Mouse (Mus musculus) MEL (cell line): ENCODE measurements around the gene Grm2. TPM values are rescaled to one million over a fixed set of nuclear protein-coding genes. Genes with fewer than 3 reads are reported as not detected.
A peak's percentile ranks its signal among the peaks of the same experiment; 100 is the strongest.
"Not testable (repeated sequence)": the region's sequence is repeated elsewhere in the genome, so short reads cannot be mapped to it uniquely, and the experiment has no call there.

ENCODE experiments used
- DNase-seq: peaks from one replicate; pipeline ENCODE4 v3.0.0; 2011; ENCODE audit warnings: low read depth, low spot score
- H3K27ac ChIP-seq: 2 replicates; pipeline ENCODE4 v1.5.1; 2012; ENCODE audit warnings: low read depth, mild to moderate bottlenecking, control low read depth, low read length, moderate library complexity; ENCODE audit not compliant: control insufficient read depth
- H3K27me3 ChIP-seq, 2 experiments: fragments of 150-350 bp in 1 of 2; sonication (generic) in 1 of 2; 2 replicates each; pipeline ENCODE4 v1.6.1; 2012; ENCODE audit warnings: low read length in 2 of 2, mild to moderate bottlenecking in 2 of 2, improper control_type of control experiment in 1 of 2, moderate library complexity in 1 of 2; ENCODE audit not compliant: insufficient read depth in 2 of 2, control insufficient read depth in 1 of 2
- H3K36me3 ChIP-seq, 2 experiments: 2 replicates each; pipeline ENCODE4 v1.6.1; 2012 to 2014; ENCODE audit warnings: low read length in 2 of 2, improper control_type of control experiment in 1 of 2, inconsistent platforms in 1 of 2, mild to moderate bottlenecking in 1 of 2; ENCODE audit not compliant: insufficient read depth in 2 of 2, control insufficient read depth in 1 of 2
- H3K4me1 ChIP-seq, 2 experiments: fragments of 150-350 bp in 1 of 2; sonication (generic) in 1 of 2; 2 replicates each; pipeline ENCODE4 v1.6.1; 2012; ENCODE audit warnings: low read length in 2 of 2, improper control_type of control experiment in 1 of 2, mild to moderate bottlenecking in 1 of 2; ENCODE audit not compliant: insufficient read depth in 2 of 2, control insufficient read depth in 1 of 2
- H3K4me3 ChIP-seq, 2 experiments: fragments of 150-350 bp in 1 of 2; sonication (generic) in 1 of 2; 2 replicates each; pipeline ENCODE4 v1.5.1; 2012; ENCODE audit warnings: low read depth in 2 of 2, low read length in 2 of 2, mild to moderate bottlenecking in 2 of 2, moderate library complexity in 2 of 2, control low read depth in 1 of 2, improper control_type of control experiment in 1 of 2; ENCODE audit not compliant: control insufficient read depth in 1 of 2, insufficient read depth in 1 of 2
- H3K79me2 ChIP-seq: 2 replicates; pipeline ENCODE4 v1.6.1; 2012; ENCODE audit warnings: mild to moderate bottlenecking, low read length, moderate library complexity; ENCODE audit not compliant: control insufficient read depth, poor library complexity, insufficient read depth
- H3K9ac ChIP-seq: 2 replicates; pipeline ENCODE4 v1.6.1; 2012; ENCODE audit warnings: low read depth, mild to moderate bottlenecking, control low read depth, low read length, moderate library complexity; ENCODE audit not compliant: control insufficient read depth, poor library complexity, severe bottlenecking
- H3K9me3 ChIP-seq: fragments of 150-350 bp; sonication (generic); replicated peaks from 2 replicates; pipeline ENCODE4 v1.6.1; 2012; ENCODE audit warnings: mild to moderate bottlenecking, low read length, improper control_type of control experiment, moderate library complexity; ENCODE audit not compliant: insufficient read depth
- CHD2 ChIP-seq: IDR thresholded peaks from 2 replicates; pipeline ENCODE4 v1.6.1; 2011; ENCODE audit warnings: low read length, improper control_type of control experiment
- CTCF ChIP-seq, 3 experiments: IDR thresholded peaks in 2 of 3; conservative IDR thresholded peaks in 1 of 3; 2 replicates each; pipeline ENCODE4 v1.5.1; 2011 to 2012; ENCODE audit warnings: low read length in 3 of 3, low read depth in 2 of 3, mild to moderate bottlenecking in 2 of 3, improper control_type of control experiment in 1 of 3, inconsistent platforms in 1 of 3, mixed read lengths in 1 of 3, moderate library complexity in 1 of 3; ENCODE audit not compliant: control insufficient read depth in 1 of 3, insufficient read depth in 1 of 3, poor library complexity in 1 of 3, severe bottlenecking in 1 of 3
- E2F4 ChIP-seq: IDR thresholded peaks from 2 replicates; pipeline ENCODE4 v1.6.1; 2011; ENCODE audit warnings: low read depth, low read length, improper control_type of control experiment, borderline replicate concordance
- ETS1 ChIP-seq: IDR thresholded peaks from 2 replicates; pipeline ENCODE4 v1.6.1; 2012; ENCODE audit warnings: low read depth, mild to moderate bottlenecking, inconsistent platforms, low read length, improper control_type of control experiment, moderate library complexity
- HCFC1 ChIP-seq: IDR thresholded peaks from 2 replicates; pipeline ENCODE4 v1.6.1; 2012; ENCODE audit warnings: low read depth, mild to moderate bottlenecking, inconsistent platforms, low read length, improper control_type of control experiment, moderate library complexity
- MEF2A ChIP-seq: IDR thresholded peaks from 2 replicates; pipeline ENCODE4 v1.6.1; 2014; ENCODE audit warnings: low read depth, mild to moderate bottlenecking, inconsistent platforms, low read length, improper control_type of control experiment; ENCODE audit not compliant: poor library complexity, insufficient replicate concordance, severe bottlenecking; ENCODE audit errors: extremely low read depth
- MYC ChIP-seq: IDR thresholded peaks from 2 replicates; pipeline ENCODE4 v1.6.1; 2011; ENCODE audit warnings: low read depth, mild to moderate bottlenecking, low read length, improper control_type of control experiment, moderate library complexity
- NRF1 ChIP-seq: IDR thresholded peaks from 2 replicates; pipeline ENCODE4 v1.6.1; 2014; ENCODE audit warnings: low read depth, mild to moderate bottlenecking, inconsistent platforms, low read length, improper control_type of control experiment, moderate library complexity; ENCODE audit not compliant: poor library complexity, insufficient read depth, severe bottlenecking
- POLR2AphosphoS2 ChIP-seq: IDR thresholded peaks from 2 replicates; pipeline ENCODE4 v1.6.1; 2011; ENCODE audit warnings: low read length, improper control_type of control experiment
- RCOR1 ChIP-seq: IDR thresholded peaks from 2 replicates; pipeline ENCODE4 v1.6.1; 2012; ENCODE audit warnings: low read depth, mild to moderate bottlenecking, inconsistent platforms, low read length, improper control_type of control experiment
- USF2 ChIP-seq, 2 experiments: IDR thresholded peaks; 2 replicates each; pipeline ENCODE4 v1.6.1; 2011 to 2012; ENCODE audit warnings: improper control_type of control experiment in 2 of 2, low read length in 2 of 2, borderline replicate concordance in 1 of 2, inconsistent platforms in 1 of 2, low read depth in 1 of 2, mild to moderate bottlenecking in 1 of 2; ENCODE audit not compliant: insufficient read depth in 1 of 2
- ZC3H11A ChIP-seq: IDR thresholded peaks from 2 replicates; pipeline ENCODE4 v1.6.1; 2012; ENCODE audit warnings: low read depth, mild to moderate bottlenecking, inconsistent platforms, low read length, improper control_type of control experiment
- ZNF384 ChIP-seq: IDR thresholded peaks from 2 replicates; pipeline ENCODE4 v1.6.1; 2012; ENCODE audit warnings: low read depth, mild to moderate bottlenecking, inconsistent platforms, low read length, improper control_type of control experiment
- polyA plus RNA-seq, 2 experiments: library from polyadenylated mRNA; stranded (reverse) in 1 of 2; unstranded in 1 of 2; fragments of >175 nt in 1 of 2; fragments of >200 nt in 1 of 2; gene quantifications; 2 replicates each; pipeline versions ENCODE4 v1.2.1 to v1.2.4; 2012; ENCODE audit warnings: low replicate concordance in 2 of 2, low read depth in 1 of 2; ENCODE audit not compliant: insufficient read length in 2 of 2, insufficient read depth in 1 of 2, missing spikeins in 1 of 2
- total RNA-seq: library from RNA; depleted of rRNA; stranded (reverse); fragments of 300-350 nt; gene quantifications from 2 replicates; pipeline ENCODE4 v1.2.3, GENCODE M21; 2012; rRNA removed

The Grm2 gene
- total and polyA plus RNA-seq, 3 experiments, result not detected

- Histone ChIP-seq H3K79me2 (no peaks in the 10 kb centered on the region), H3K9ac (no peak overlapping the region), H3K4me1 (no peaks in the 10 kb centered on the region), H3K36me3 (no peaks in the 10 kb centered on the region), H3K27me3 (peaks cover 0 to 6% of the 10 kb centered on the region in 2 experiments), H3K27ac (no peak overlapping the region), H3K9me3 (no peaks in the 10 kb centered on the region), H3K4me3 (no peak overlapping the region)
- DNase-seq, result no peak
- TF ChIP-seq CTCF (IDR thresholded peaks at IDR 0.05 in 2 of 3, conservative IDR thresholded peaks at IDR 0.05 in 1 of 3; ENCODE audit: control insufficient read depth in 1 of 3, insufficient read depth in 1 of 3, low read depth in 2 of 3, low read length in 3 of 3, poor library complexity in 1 of 3, severe bottlenecking in 1 of 3), result peak in 2 of 3 experiments; percentile 6 to 19; a peak in 1 of 6 replicates
- TF ChIP-seq ZC3H11A, result no peak
Measured at GRCm38 (mm10) chr9:106598466-106598865, 57.4 kb downstream of the Grm2 start.

DNA sequence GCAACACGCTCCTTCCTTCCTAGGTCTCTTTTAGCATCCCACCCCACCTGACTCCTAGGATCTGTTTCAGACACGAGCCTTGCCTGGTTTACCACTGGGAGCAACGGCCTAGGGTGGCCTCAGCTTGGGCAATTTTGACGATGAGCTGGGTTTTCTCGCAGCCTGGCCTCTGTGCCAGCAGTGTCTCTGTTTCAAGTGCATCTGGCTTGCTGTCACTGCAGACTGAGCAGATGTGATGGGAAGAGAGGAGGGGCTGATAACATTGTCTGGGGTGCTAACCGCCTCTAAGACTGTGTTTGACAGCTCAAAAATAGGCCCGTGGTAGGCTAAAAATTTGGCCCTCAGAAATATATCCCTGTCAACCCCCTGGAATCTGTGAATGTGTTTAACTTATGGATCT is 60.0 kb downstream of the Grm2 start:
- Histone ChIP-seq H3K27ac (no peak overlapping the region), H3K36me3 (no peaks in the 10 kb centered on the region), H3K27me3 (peaks cover 4 to 5% of the 10 kb centered on the region in 2 experiments; a peak in 3 of 4 replicates), H3K4me3 (no peak overlapping the region), H3K79me2 (no peaks in the 10 kb centered on the region), H3K9ac (no peak overlapping the region), H3K4me1 (no peaks in the 10 kb centered on the region), H3K9me3 (no peaks in the 10 kb centered on the region)
- no peak for TF ChIP-seq HCFC1
- no peak for TF ChIP-seq NRF1
- no peak for TF ChIP-seq MYC
- no peak for TF ChIP-seq ZNF384
- no peak for TF ChIP-seq POLR2AphosphoS2
- TF ChIP-seq RCOR1, result no peak
- TF ChIP-seq CHD2, result no peak
- no peak for TF ChIP-seq ETS1
- no peak for TF ChIP-seq USF2 (IDR thresholded peaks at IDR 0.05; ENCODE audit: borderline replicate concordance in 1 of 2, insufficient read depth in 1 of 2, low read depth in 1 of 2, low read length in 2 of 2)
- no peak for TF ChIP-seq E2F4
- no peak for TF ChIP-seq MEF2A
- DNase-seq, result no peak

DNA sequence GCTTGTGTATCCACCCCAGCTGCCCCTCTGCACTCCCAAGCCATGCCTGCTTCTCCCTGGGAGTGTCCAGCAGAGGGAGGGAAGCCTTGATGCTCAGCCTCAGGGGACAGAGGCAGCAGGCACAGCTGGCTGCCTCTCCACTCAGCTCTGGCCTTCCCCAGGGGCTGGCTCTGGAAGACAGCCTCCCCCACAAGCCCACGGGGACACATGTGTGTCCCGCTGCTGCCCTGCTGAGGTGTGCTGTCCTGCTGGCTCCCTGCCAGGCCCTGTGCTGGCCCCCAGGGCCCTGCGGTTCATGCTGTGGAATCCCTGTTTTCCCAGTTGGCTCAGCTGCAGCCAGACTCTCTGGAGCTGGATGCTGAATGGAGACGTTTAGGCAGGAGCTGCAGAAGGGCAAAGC is 60.5 kb downstream of the Grm2 start:
- H3K79me2 ChIP-seq, H3K4me1 ChIP-seq, DNase-seq, H3K27me3 ChIP-seq, H3K36me3 ChIP-seq, H3K4me3 ChIP-seq, H3K9me3 ChIP-seq, H3K9ac ChIP-seq, H3K27ac ChIP-seq: not testable (repeated sequence)

Other genes with a start within 250 kb of the Grm2 start
- gene Rpl29, start 226.6 kb downstream of the Grm2 start, total RNA-seq, result 49.4 and 60.8 TPM in 2 replicates
- 100 to 1,000 TPM in 1 of 2 experiments, not detected in 1; 761 TPM for gene Rpl29, start 226.6 kb downstream of the Grm2 start, polyA plus RNA-seq
- gene Acy1, start 217.8 kb downstream of the Grm2 start, total RNA-seq, result 38.7 and 40.9 TPM in 2 replicates
- 10 to 100 TPM in 1 of 2 experiments, not detected in 1; 61.5 TPM for gene Acy1, start 217.8 kb downstream of the Grm2 start, polyA plus RNA-seq
- gene Abhd14b, start 208.6 kb downstream of the Grm2 start, total RNA-seq, result 2.7 and 3.4 TPM in 2 replicates
- 1 to 10 TPM in 1 of 2 experiments, not detected in 1; 6.5 TPM for gene Abhd14b, start 208.6 kb downstream of the Grm2 start, polyA plus RNA-seq
- gene Abhd14a, start 208.4 kb downstream of the Grm2 start, total RNA-seq, result 22.8 and 25.1 TPM in 2 replicates
- gene Abhd14a, start 208.4 kb downstream of the Grm2 start, polyA plus RNA-seq, result 10 to 100 TPM in 1 of 2 experiments, not detected in 1; 48.7 TPM
- 7.7 and 9.2 TPM in 2 replicates for gene Pcbp4, start 202.8 kb downstream of the Grm2 start, total RNA-seq
- gene Pcbp4, start 202.8 kb downstream of the Grm2 start, polyA plus RNA-seq, result 10 to 100 TPM in 1 of 2 experiments, not detected in 1; 36.6 TPM
- gene Gpr62, start 190.1 kb downstream of the Grm2 start, total RNA-seq, result not detected in 2 replicates
- gene Gpr62, start 190.1 kb downstream of the Grm2 start, polyA plus RNA-seq, result under 1 TPM in 1 of 2 experiments, not detected in 1; 0.10 TPM
- 226 and 315 TPM in 2 replicates for gene Rrp9, start 180.1 kb downstream of the Grm2 start, total RNA-seq
- 100 to 1,000 TPM in 1 of 2 experiments, not detected in 1; 395 TPM for gene Rrp9, start 180.1 kb downstream of the Grm2 start, polyA plus RNA-seq
- 1.4 and 2.2 TPM in 2 replicates for gene Parp3, start 179.1 kb downstream of the Grm2 start, total RNA-seq
- gene Parp3, start 179.1 kb downstream of the Grm2 start, polyA plus RNA-seq, result 1 to 10 TPM in 1 of 2 experiments, not detected in 1; 5.0 TPM
- gene Iqcf1, start 156.1 kb downstream of the Grm2 start, total RNA-seq, result 0.39 TPM in 1 of 2 replicates, not detected in the other
- under 1 TPM in 1 of 2 experiments, not detected in 1; 0.52 TPM for gene Iqcf1, start 156.1 kb downstream of the Grm2 start, polyA plus RNA-seq
- 0.81 and 1.0 TPM in 2 replicates for gene Iqcf5, start 141.5 kb downstream of the Grm2 start, total RNA-seq
- gene Iqcf5, start 141.5 kb downstream of the Grm2 start, polyA plus RNA-seq, result 1 to 10 TPM in 1 of 2 experiments, not detected in 1; 1.5 TPM
- not detected in 2 replicates for gene Iqcf3, start 94.5 kb downstream of the Grm2 start, total RNA-seq
- gene Iqcf3, start 94.5 kb downstream of the Grm2 start, polyA plus RNA-seq, result not detected
- not detected in 2 replicates for gene Iqcf4, start 85.1 kb downstream of the Grm2 start, total RNA-seq
- not detected for gene Iqcf4, start 85.1 kb downstream of the Grm2 start, polyA plus RNA-seq
- gene Iqcf6, start 29.5 kb downstream of the Grm2 start, total RNA-seq, result not detected in 2 replicates
- gene Iqcf6, start 29.5 kb downstream of the Grm2 start, polyA plus RNA-seq, result not detected
- gene Tex264, start 29.8 kb upstream of the Grm2 start, total RNA-seq, result 46.3 and 47.1 TPM in 2 replicates
- gene Tex264, start 29.8 kb upstream of the Grm2 start, polyA plus RNA-seq, result 10 to 100 TPM in 1 of 2 experiments, not detected in 1; 87.6 TPM
- 11.9 and 13.3 TPM in 2 replicates for gene Rad54l2, start 133.1 kb upstream of the Grm2 start, total RNA-seq
- gene Rad54l2, start 133.1 kb upstream of the Grm2 start, polyA plus RNA-seq, result 10 to 100 TPM; 15.5 to 27.2 TPM
- gene Dcaf1, start 165.8 kb upstream of the Grm2 start, total RNA-seq, result 56.3 and 57.3 TPM in 2 replicates
- 100 to 1,000 TPM in 1 of 2 experiments, 10 to 100 TPM in 1; 58.7 to 131 TPM for gene Dcaf1, start 165.8 kb upstream of the Grm2 start, polyA plus RNA-seq
- gene Rbm15b, start 231.3 kb upstream of the Grm2 start, total RNA-seq, result 23.3 and 29.7 TPM in 2 replicates
- gene Rbm15b, start 231.3 kb upstream of the Grm2 start, polyA plus RNA-seq, result 10 to 100 TPM in 1 of 2 experiments, not detected in 1; 42.2 TPM
- gene Manf, start 235.9 kb upstream of the Grm2 start, total RNA-seq, result 209 and 316 TPM in 2 replicates
- gene Manf, start 235.9 kb upstream of the Grm2 start, polyA plus RNA-seq, result 100 to 1,000 TPM in 1 of 2 experiments, not detected in 1; 289 TPM